Mouse (Mus musculus): ENCODE data around the gene G6pc3. TPM values are rescaled to one million over a fixed set of nuclear protein-coding genes. Genes with fewer than 3 reads are reported as not detected.

Gene G6pc3
- polyA plus RNA-seq, 1 experiment: 33.0 TPM

DNA sequence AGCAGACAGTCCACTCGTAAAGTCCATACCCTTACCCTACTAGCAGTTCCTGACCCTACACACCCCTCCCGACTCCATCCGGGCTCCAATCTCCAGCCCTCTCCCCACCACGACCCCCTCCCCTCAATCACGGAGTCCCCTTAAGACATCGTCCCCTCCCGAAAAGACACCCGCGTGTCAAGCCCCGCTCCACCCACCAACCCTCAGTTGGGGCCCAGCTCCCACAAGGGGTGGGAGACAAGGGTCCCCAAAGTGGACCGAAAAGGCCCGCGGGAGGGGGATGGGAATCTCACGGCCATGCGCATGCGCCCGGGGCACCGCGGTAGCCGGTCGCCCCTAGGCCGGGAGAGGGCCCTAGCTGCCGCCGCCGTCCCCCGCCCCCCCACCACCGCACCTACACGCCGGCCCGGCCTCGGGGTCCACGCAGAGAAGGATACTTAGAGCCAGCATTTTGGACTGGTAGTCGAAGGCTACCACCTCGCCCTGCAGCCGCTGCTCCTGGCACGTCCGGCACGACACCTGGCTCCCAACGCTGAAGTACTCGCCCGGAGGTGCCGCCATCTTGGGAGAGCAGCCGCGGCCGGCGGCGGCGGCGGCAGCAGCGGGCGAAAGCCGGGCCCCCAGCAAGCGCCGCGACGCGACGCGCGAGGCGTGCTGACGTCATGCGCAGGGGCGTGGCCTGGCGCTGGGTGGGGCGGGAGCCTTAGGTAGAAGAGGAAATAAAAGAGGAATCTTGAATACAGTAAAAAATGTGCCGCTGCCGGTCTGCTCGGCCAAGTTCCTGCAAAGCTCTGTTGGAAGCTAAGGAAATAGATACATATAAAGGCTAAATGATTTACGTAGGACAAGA is 4.5 kb upstream of the G6pc3 start, which contains the start of gene Lsm12:
Gene Lsm12, minus strand, starts transcription at position 651 of the 850 bp plus-strand sequence.
- H3K36me3 ChIP-seq (ENCODE audit: control insufficient read depth, insufficient read depth, low read length, poor library complexity, severe bottlenecking): peaks cover 32% of the 10 kb centered on the region
- peak within 1 kb of the TSS; percentile 96 for H3K9ac ChIP-seq (ENCODE audit: low read depth, poor library complexity, severe bottlenecking)
- H3K27ac ChIP-seq (ENCODE audit: insufficient read depth, low read length): peak within 1 kb of the TSS; percentile 83
- TF ChIP-seq EP300 (IDR thresholded peaks at IDR 0.05; ENCODE audit: insufficient read depth, low read depth, low read length): no peak
- peak; percentile 59 for TF ChIP-seq POLR2A (IDR thresholded peaks at IDR 0.05; ENCODE audit: insufficient read depth, low read length)
- TF ChIP-seq CTCF (IDR thresholded peaks at IDR 0.05; ENCODE audit: low read depth, low read length): no peak
- H3K9me3 ChIP-seq (replicated peaks; ENCODE audit: control insufficient read depth, insufficient read depth, low read length, poor library complexity, severe bottlenecking): no peaks in the 10 kb centered on the region
- peaks cover 2% of the 10 kb centered on the region for H3K4me1 ChIP-seq (ENCODE audit: control insufficient read depth, insufficient read depth, low read length)
- H3K4me3 ChIP-seq (ENCODE audit: low read depth, low read length): peak within 1 kb of the TSS; percentile 98
- no peaks in the 10 kb centered on the region for H3K27me3 ChIP-seq (ENCODE audit: control insufficient read depth, insufficient read depth, low read length, poor library complexity, severe bottlenecking)

DNA sequence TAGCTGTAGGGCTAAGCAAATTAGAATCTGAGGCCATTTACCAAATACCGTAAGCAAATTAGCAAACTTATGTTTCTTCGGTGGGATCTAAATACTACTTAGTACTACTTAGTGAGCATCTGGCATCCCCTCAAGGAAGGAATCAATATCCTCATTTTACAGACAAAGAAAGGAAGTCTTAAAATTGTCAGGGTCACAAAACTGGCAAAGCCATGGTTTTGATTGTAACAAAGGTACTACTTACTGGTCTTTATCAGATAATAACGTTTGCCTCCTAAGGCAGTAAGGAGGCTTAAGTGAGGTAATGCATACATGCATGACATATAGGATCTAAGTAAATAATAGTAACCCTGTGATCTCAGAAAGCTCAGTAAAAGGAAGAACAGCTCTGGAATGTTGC is 3.7 kb upstream of the G6pc3 start:
- peaks cover 26% of the 10 kb centered on the region for H3K36me3 ChIP-seq (ENCODE audit: control insufficient read depth, insufficient read depth, low read length, poor library complexity, severe bottlenecking)
- peaks cover 2% of the 10 kb centered on the region for H3K4me1 ChIP-seq (ENCODE audit: control insufficient read depth, insufficient read depth, low read length)
- H3K4me3 ChIP-seq (ENCODE audit: low read depth, low read length): no peak overlapping the region
- 0 out of 2 replicates have a peak overlapping the region, but pooled peaks have one; percentile 96 for H3K9ac ChIP-seq (ENCODE audit: low read depth, poor library complexity, severe bottlenecking)
- no peaks in the 10 kb centered on the region for H3K9me3 ChIP-seq (replicated peaks; ENCODE audit: control insufficient read depth, insufficient read depth, low read length, poor library complexity, severe bottlenecking)
- no peaks in the 10 kb centered on the region for H3K27me3 ChIP-seq (ENCODE audit: control insufficient read depth, insufficient read depth, low read length, poor library complexity, severe bottlenecking)
- no peak overlapping the region for H3K27ac ChIP-seq (ENCODE audit: insufficient read depth, low read length)
- no peak for TF ChIP-seq POLR2A (IDR thresholded peaks at IDR 0.05; ENCODE audit: insufficient read depth, low read length)
- no peak for TF ChIP-seq CTCF (IDR thresholded peaks at IDR 0.05; ENCODE audit: low read depth, low read length)
- TF ChIP-seq EP300 (IDR thresholded peaks at IDR 0.05; ENCODE audit: insufficient read depth, low read depth, low read length): no peak

DNA sequence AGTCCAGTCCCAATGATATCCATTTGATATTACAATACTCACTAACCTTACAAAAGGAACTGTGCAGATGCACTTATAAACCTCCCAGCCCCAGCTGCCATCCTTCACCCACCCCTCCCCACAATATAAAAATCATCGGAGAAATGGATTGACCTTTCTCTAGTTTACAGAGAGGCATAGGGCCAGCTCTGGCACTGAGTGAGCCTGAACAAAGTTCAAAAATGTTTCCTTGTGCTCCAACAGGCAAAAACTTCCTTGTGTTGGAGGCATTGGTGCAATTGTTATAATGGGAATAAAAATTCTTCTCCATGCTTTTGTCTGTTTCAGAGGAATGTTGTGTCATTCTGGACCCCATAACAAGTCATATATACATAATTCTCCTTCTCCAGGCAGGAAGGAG is 3.2 kb upstream of the G6pc3 start:
- no peak overlapping the region for H3K27ac ChIP-seq (ENCODE audit: insufficient read depth, low read length)
- no peak overlapping the region for H3K4me3 ChIP-seq (ENCODE audit: low read depth, low read length)
- peaks cover 2% of the 10 kb centered on the region for H3K4me1 ChIP-seq (ENCODE audit: control insufficient read depth, insufficient read depth, low read length)
- no peak overlapping the region for H3K9ac ChIP-seq (ENCODE audit: low read depth, poor library complexity, severe bottlenecking)
- TF ChIP-seq EP300 (IDR thresholded peaks at IDR 0.05; ENCODE audit: insufficient read depth, low read depth, low read length): no peak
- no peak for TF ChIP-seq POLR2A (IDR thresholded peaks at IDR 0.05; ENCODE audit: insufficient read depth, low read length)
- no peak for TF ChIP-seq CTCF (IDR thresholded peaks at IDR 0.05; ENCODE audit: low read depth, low read length)
- no peaks in the 10 kb centered on the region for H3K27me3 ChIP-seq (ENCODE audit: control insufficient read depth, insufficient read depth, low read length, poor library complexity, severe bottlenecking)
- no peaks in the 10 kb centered on the region for H3K9me3 ChIP-seq (replicated peaks; ENCODE audit: control insufficient read depth, insufficient read depth, low read length, poor library complexity, severe bottlenecking)
- peaks cover 20% of the 10 kb centered on the region for H3K36me3 ChIP-seq (ENCODE audit: control insufficient read depth, insufficient read depth, low read length, poor library complexity, severe bottlenecking)

DNA sequence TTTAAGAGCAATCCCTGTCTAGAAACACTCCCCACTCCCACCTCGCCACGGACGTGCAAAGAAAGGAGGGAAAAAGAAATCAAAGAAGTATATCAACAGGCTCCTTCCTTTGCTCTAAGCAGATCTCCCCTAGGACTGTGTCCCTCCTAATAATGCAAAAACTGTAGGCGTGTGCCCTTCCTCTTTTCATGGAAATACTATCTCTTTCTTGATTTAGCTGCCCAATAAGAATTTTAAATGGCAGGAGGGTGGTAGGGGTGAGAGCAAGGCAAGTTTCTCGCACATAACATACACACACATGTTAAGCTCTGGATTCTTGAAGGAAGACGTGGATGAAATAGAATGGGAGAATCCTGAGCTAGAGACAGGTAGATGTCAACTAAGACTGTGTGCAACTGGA is 440 bp upstream of the G6pc3 start:
- no peak for TF ChIP-seq CTCF (IDR thresholded peaks at IDR 0.05; ENCODE audit: low read depth, low read length)
- TF ChIP-seq POLR2A (IDR thresholded peaks at IDR 0.05; ENCODE audit: insufficient read depth, low read length): no peak
- no peak for TF ChIP-seq EP300 (IDR thresholded peaks at IDR 0.05; ENCODE audit: insufficient read depth, low read depth, low read length)
- Histone ChIP-seq H3K9ac (ENCODE audit: low read depth, poor library complexity, severe bottlenecking) (peak overlapping the region; percentile 68), H3K36me3 (ENCODE audit: control insufficient read depth, insufficient read depth, low read length, poor library complexity, severe bottlenecking) (0 out of 2 replicates have a peak, but pooled peaks cover 5% of the 10 kb centered on the region), H3K9me3 (replicated peaks; ENCODE audit: control insufficient read depth, insufficient read depth, low read length, poor library complexity, severe bottlenecking) (no peaks in the 10 kb centered on the region), H3K4me3 (ENCODE audit: low read depth, low read length) (peak overlapping the region; percentile 46), H3K27ac (ENCODE audit: insufficient read depth, low read length) (peak overlapping the region; percentile 15; the same call in 1 of the 2 replicates), H3K27me3 (ENCODE audit: control insufficient read depth, insufficient read depth, low read length, poor library complexity, severe bottlenecking) (no peaks in the 10 kb centered on the region), H3K4me1 (ENCODE audit: control insufficient read depth, insufficient read depth, low read length) (no peaks in the 10 kb centered on the region)

DNA sequence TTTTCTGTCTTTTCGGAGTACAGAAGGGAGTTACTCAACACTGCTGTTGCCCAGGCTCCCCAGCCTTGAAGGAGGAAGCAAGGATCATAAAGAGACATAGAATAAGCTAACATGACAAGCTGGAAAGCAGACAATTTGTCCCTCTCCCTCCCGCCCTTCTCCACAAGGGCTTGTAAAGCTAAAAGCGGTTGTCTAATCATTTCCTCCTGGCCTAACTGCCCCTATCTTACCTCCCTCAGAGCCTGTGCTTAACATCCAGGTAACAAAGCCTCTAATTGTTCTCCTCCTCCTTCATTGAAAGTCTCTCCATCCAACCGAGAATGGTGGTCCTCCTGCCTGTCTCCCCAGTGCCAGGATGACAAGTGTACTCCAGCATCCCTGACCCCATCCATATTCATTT is 1.4 kb downstream of the G6pc3 start:
- no peaks in the 10 kb centered on the region for H3K9me3 ChIP-seq (replicated peaks; ENCODE audit: control insufficient read depth, insufficient read depth, low read length, poor library complexity, severe bottlenecking)
- H3K9ac ChIP-seq (ENCODE audit: low read depth, poor library complexity, severe bottlenecking): peak overlapping the region; percentile 68; the same call in 1 of the 2 replicates
- no peaks in the 10 kb centered on the region for H3K4me1 ChIP-seq (ENCODE audit: control insufficient read depth, insufficient read depth, low read length)
- no peak overlapping the region for H3K4me3 ChIP-seq (ENCODE audit: low read depth, low read length)
- no peaks in the 10 kb centered on the region for H3K27me3 ChIP-seq (ENCODE audit: control insufficient read depth, insufficient read depth, low read length, poor library complexity, severe bottlenecking)
- H3K36me3 ChIP-seq (ENCODE audit: control insufficient read depth, insufficient read depth, low read length, poor library complexity, severe bottlenecking): 0 out of 2 replicates have a peak, but pooled peaks cover 5% of the 10 kb centered on the region
- TF ChIP-seq CTCF (IDR thresholded peaks at IDR 0.05; ENCODE audit: low read depth, low read length): no peak
- no peak overlapping the region for H3K27ac ChIP-seq (ENCODE audit: insufficient read depth, low read length)

Data from ES-Bruce4 (cell line).